Mouse (Mus musculus): Measurements from ENCODE around the gene Prr11. TPM values are rescaled to one million over a fixed set of nuclear protein-coding genes. Genes with fewer than 3 reads are reported as not detected.
"Not testable (repeated sequence)": the region's sequence is repeated elsewhere in the genome, so short reads cannot be mapped to it uniquely, and the experiment has no call there.

Prr11 gene
- total RNA-seq, 2 experiments from 2014 or later: 5.2 to 5.9 TPM

- not testable (repeated sequence) for DNase-seq
Measured at GRCm38 (mm10) chr11:87048900-87049299, 59.6 kb downstream of the Prr11 start.

GRCm38 (mm10) chr11:87046968-87047367 lies 61.5 kb downstream of the Prr11 start:
- DNase-seq: no peak

- no peak for DNase-seq
Measured at GRCm38 (mm10) chr11:87043052-87043451, 65.5 kb downstream of the Prr11 start.

- DNase-seq: peak; percentile 72
Measured at GRCm38 (mm10) chr11:87039307-87039963, 69.1 kb downstream of the Prr11 start.

Small RNA genes within 50 kb of the gene (microRNA-seq; reads per million reads assigned to microRNA genes)
- 127 reads per million, percentile 48 among the genes with 10 or more reads in this experiment for gene Mir301

Other genes with a start within 250 kb of the Prr11 start
- gene Ypel2, start 115.0 kb downstream of the Prr11 start, total RNA-seq (2021): 10 to 100 TPM; 16.1 to 28.3 TPM
- gene Gdpd1, start 34.6 kb downstream of the Prr11 start, total RNA-seq (2021): 1 to 10 TPM; 4.5 to 5.2 TPM
- 10 to 100 TPM; 14.8 to 16.9 TPM for gene Smg8, start 21.9 kb downstream of the Prr11 start, total RNA-seq (2021)
- gene Ska2, start 526 bp upstream of the Prr11 start, total RNA-seq (2021): 10 to 100 TPM; 10.3 to 11.0 TPM
- 10 to 100 TPM; 20.1 to 21.9 TPM for gene Trim37, start 18.4 kb upstream of the Prr11 start, total RNA-seq (2021)

All from adrenal gland, postnatal 10 days (tissue).